Mouse (Mus musculus) forebrain, embryonic 12.5 days (tissue): ENCODE data around the gene Agap1. TPM values are rescaled to one million over a fixed set of nuclear protein-coding genes. Genes with fewer than 3 reads are reported as not detected.

Experiments used
- ATAC-seq: fragments of 200-750 bp; cut with Nextera tagmentation; 2 replicates; pipeline ENCODE4 v1.8.0; 2017; ENCODE audit warnings: moderate TSS enrichment; ENCODE audit not compliant: low FRiP score
- H3K27ac ChIP-seq: fragments of 300-500 bp; sonication (generic); 2 replicates; pipeline ENCODE4 v1.5.1; 2016; ENCODE audit warnings: mild to moderate bottlenecking
- H3K27me3 ChIP-seq: fragments of 300-500 bp; sonication (generic); 2 replicates; pipeline ENCODE4 v1.6.1; 2016; ENCODE audit warnings: mild to moderate bottlenecking
- H3K36me3 ChIP-seq: fragments of 300-500 bp; sonication (generic); replicated peaks from 2 replicates; pipeline ENCODE4 v1.6.1; 2016; ENCODE audit warnings: mild to moderate bottlenecking
- H3K4me1 ChIP-seq: fragments of 300-500 bp; sonication (generic); 2 replicates; pipeline ENCODE4 v1.6.1; 2016
- H3K4me2 ChIP-seq: fragments of 300-500 bp; sonication (generic); 2 replicates; pipeline ENCODE4 v1.6.1; 2016; ENCODE audit warnings: mild to moderate bottlenecking, moderate library complexity
- H3K4me3 ChIP-seq: fragments of 300-500 bp; sonication (generic); replicated peaks from 2 replicates; pipeline ENCODE4 v1.5.1; 2016; ENCODE audit warnings: mild to moderate bottlenecking
- H3K9ac ChIP-seq: fragments of 300-500 bp; sonication (generic); 2 replicates; pipeline ENCODE4 v1.6.1; 2016; ENCODE audit warnings: mild to moderate bottlenecking
- H3K9me3 ChIP-seq: fragments of 300-500 bp; sonication (generic); 2 replicates; pipeline ENCODE4 v1.6.1; 2016
- WGBS: fragments of 180-500 bp; shearing (Covaris S2); methylation state at CpG from one replicate; pipeline ENCODE4 v1.1.7; 2016; 5-methylcytosine and 5-hydroxymethylcytosine counted together
- polyA plus RNA-seq: library from polyadenylated mRNA; unstranded; fragments of >200 nt; fragmentation: Nextera tagmentation; extraction: Ambion mirVana; gene quantifications from 2 replicates; pipeline ENCODE4 v1.2.1, GENCODE M21; 2016

The Agap1 gene
- polyA plus RNA-seq, 1 experiment from 2014 or later, result 49.9 TPM

GRCm38 (mm10) chr1:89786793-89787192 lies 332.2 kb downstream of the Agap1 start:
- H3K36me3 ChIP-seq, result peaks cover 18% of the 10 kb centered on the region
- H3K4me1 ChIP-seq, result peaks cover 36% of the 10 kb centered on the region
- no peaks in the 10 kb centered on the region for H3K9me3 ChIP-seq
- WGBS, result 93% methylated on average over 6 of the region's 6 CpGs
- no peak overlapping the region for H3K27ac ChIP-seq
- no peak overlapping the region for H3K4me3 ChIP-seq
- no peak for ATAC-seq
- no peak overlapping the region for H3K4me2 ChIP-seq
- no peak overlapping the region for H3K9ac ChIP-seq
- H3K27me3 ChIP-seq, result peaks cover 15% of the 10 kb centered on the region; the same call in 1 of the 2 replicates

- H3K9me3 ChIP-seq, result no peaks in the 10 kb centered on the region
- no peak overlapping the region for H3K4me2 ChIP-seq
- H3K4me3 ChIP-seq, result no peak overlapping the region
- H3K27ac ChIP-seq, result no peak overlapping the region
- peaks cover 14% of the 10 kb centered on the region for H3K4me1 ChIP-seq
- no peak overlapping the region for H3K9ac ChIP-seq
- WGBS, result 48% methylated on average over 14 of the region's 14 CpGs
- H3K36me3 ChIP-seq, result peaks cover 15% of the 10 kb centered on the region; the same call in 1 of the 2 replicates
- 0 out of 2 replicates have a peak, but pooled peaks cover 4% of the 10 kb centered on the region for H3K27me3 ChIP-seq
- ATAC-seq, result peak; percentile 30; the same call in 1 of the 2 replicates
These were observed 344.1 kb downstream of the Agap1 start for GRCm38 (mm10) chr1:89798724-89799123.

GRCm38 (mm10) chr1:89801506-89801905 lies 346.9 kb downstream of the Agap1 start:
- Histone ChIP-seq H3K9ac (no peak overlapping the region), H3K4me1 (peaks cover 14% of the 10 kb centered on the region), H3K4me3 (no peak overlapping the region), H3K27ac (no peak overlapping the region), H3K9me3 (no peaks in the 10 kb centered on the region), H3K4me2 (no peak overlapping the region), H3K27me3 (0 out of 2 replicates have a peak, but pooled peaks cover 4% of the 10 kb centered on the region), H3K36me3 (peaks cover 3% of the 10 kb centered on the region; the same call in 1 of the 2 replicates)
- no peak for ATAC-seq
- WGBS, result 80% methylated on average over 5 of the region's 5 CpGs

GRCm38 (mm10) chr1:89804981-89805380 lies 350.4 kb downstream of the Agap1 start:
- Histone ChIP-seq H3K27me3 (0 out of 2 replicates have a peak, but pooled peaks cover 4% of the 10 kb centered on the region), H3K4me2 (no peak overlapping the region), H3K36me3 (no peaks in the 10 kb centered on the region), H3K27ac (no peak overlapping the region), H3K4me1 (no peaks in the 10 kb centered on the region), H3K9ac (no peak overlapping the region), H3K9me3 (no peaks in the 10 kb centered on the region), H3K4me3 (no peak overlapping the region)
- ATAC-seq, result no peak
- WGBS, result 93% methylated on average over 7 of the region's 7 CpGs

GRCm38 (mm10) chr1:89812816-89813215 lies 358.2 kb downstream of the Agap1 start:
- H3K27ac ChIP-seq, result no peak overlapping the region
- H3K4me1 ChIP-seq, result peaks cover 12% of the 10 kb centered on the region
- no peak for ATAC-seq
- H3K4me2 ChIP-seq, result no peak overlapping the region
- no peaks in the 10 kb centered on the region for H3K36me3 ChIP-seq
- no peak overlapping the region for H3K9ac ChIP-seq
- H3K4me3 ChIP-seq, result no peak overlapping the region
- H3K27me3 ChIP-seq, result peaks cover 3% of the 10 kb centered on the region; the same call in 1 of the 2 replicates
- 95% methylated on average over 8 of the region's 8 CpGs for WGBS
- H3K9me3 ChIP-seq, result no peaks in the 10 kb centered on the region

- Histone ChIP-seq H3K9ac (no peak overlapping the region), H3K4me2 (no peak overlapping the region), H3K4me3 (no peak overlapping the region), H3K4me1 (peaks cover 24% of the 10 kb centered on the region), H3K36me3 (no peaks in the 10 kb centered on the region), H3K27ac (no peak overlapping the region), H3K27me3 (peaks cover 18% of the 10 kb centered on the region), H3K9me3 (no peaks in the 10 kb centered on the region)
- 51% methylated on average over 14 of the region's 14 CpGs for WGBS
- ATAC-seq, result no peak
These were observed 362.0 kb downstream of the Agap1 start for GRCm38 (mm10) chr1:89816487-89817206.

- Histone ChIP-seq H3K27me3 (peaks cover 57% of the 10 kb centered on the region), H3K4me2 (no peak overlapping the region), H3K36me3 (no peaks in the 10 kb centered on the region), H3K4me3 (no peak overlapping the region), H3K9me3 (no peaks in the 10 kb centered on the region), H3K4me1 (peaks cover 37% of the 10 kb centered on the region), H3K9ac (no peak overlapping the region), H3K27ac (no peak overlapping the region)
- no peak for ATAC-seq
- whole genome bisulfite sequencing, result 86% methylated on average over 4 of the region's 4 CpGs
These were observed 367.2 kb downstream of the Agap1 start for GRCm38 (mm10) chr1:89821822-89822221.

GRCm38 (mm10) chr1:89822431-89822830 lies 367.8 kb downstream of the Agap1 start:
- no peak overlapping the region for H3K4me3 ChIP-seq
- no peaks in the 10 kb centered on the region for H3K36me3 ChIP-seq
- 87% methylated on average over 3 of the region's 3 CpGs for WGBS
- H3K27ac ChIP-seq, result no peak overlapping the region
- H3K27me3 ChIP-seq, result peaks cover 62% of the 10 kb centered on the region
- H3K9me3 ChIP-seq, result no peaks in the 10 kb centered on the region
- H3K4me2 ChIP-seq, result no peak overlapping the region
- H3K4me1 ChIP-seq, result peaks cover 33% of the 10 kb centered on the region
- ATAC-seq, result no peak
- no peak overlapping the region for H3K9ac ChIP-seq

GRCm38 (mm10) chr1:89823036-89823435 lies 368.4 kb downstream of the Agap1 start:
- H3K27ac ChIP-seq, result no peak overlapping the region
- H3K4me2 ChIP-seq, result no peak overlapping the region
- no peak overlapping the region for H3K9ac ChIP-seq
- 91% methylated on average over 7 of the region's 7 CpGs for WGBS
- ATAC-seq, result no peak
- H3K36me3 ChIP-seq, result no peaks in the 10 kb centered on the region
- no peaks in the 10 kb centered on the region for H3K9me3 ChIP-seq
- peaks cover 62% of the 10 kb centered on the region for H3K27me3 ChIP-seq
- no peak overlapping the region for H3K4me3 ChIP-seq
- H3K4me1 ChIP-seq, result peaks cover 30% of the 10 kb centered on the region

GRCm38 (mm10) chr1:89827051-89827450 lies 372.4 kb downstream of the Agap1 start:
- H3K27ac ChIP-seq, result no peak overlapping the region
- peaks cover 19% of the 10 kb centered on the region for H3K4me1 ChIP-seq
- H3K9me3 ChIP-seq, result no peaks in the 10 kb centered on the region
- WGBS, result 64% methylated on average over 3 of the region's 3 CpGs
- H3K9ac ChIP-seq, result no peak overlapping the region
- H3K36me3 ChIP-seq, result no peaks in the 10 kb centered on the region
- no peak overlapping the region for H3K4me3 ChIP-seq
- H3K27me3 ChIP-seq, result peaks cover 64% of the 10 kb centered on the region
- no peak for ATAC-seq
- no peak overlapping the region for H3K4me2 ChIP-seq

GRCm38 (mm10) chr1:89831095-89831494 lies 376.5 kb downstream of the Agap1 start:
- ATAC-seq, result no peak
- WGBS, result 91% methylated on average over 1 of the region's 1 CpGs
- no peak overlapping the region for H3K4me2 ChIP-seq
- no peak overlapping the region for H3K27ac ChIP-seq
- no peaks in the 10 kb centered on the region for H3K9me3 ChIP-seq
- no peaks in the 10 kb centered on the region for H3K4me1 ChIP-seq
- peaks cover 6% of the 10 kb centered on the region for H3K36me3 ChIP-seq
- H3K9ac ChIP-seq, result no peak overlapping the region
- H3K27me3 ChIP-seq, result peaks cover 40% of the 10 kb centered on the region
- H3K4me3 ChIP-seq, result no peak overlapping the region

- no peak for ATAC-seq
- Histone ChIP-seq H3K4me2 (no peak overlapping the region), H3K4me1 (peaks cover 36% of the 10 kb centered on the region), H3K27me3 (peaks cover 62% of the 10 kb centered on the region), H3K9ac (no peak overlapping the region), H3K4me3 (no peak overlapping the region), H3K27ac (no peak overlapping the region), H3K36me3 (peaks cover 19% of the 10 kb centered on the region), H3K9me3 (no peaks in the 10 kb centered on the region)
- WGBS, result 78% methylated on average over 9 of the region's 9 CpGs
These were observed 389.5 kb downstream of the Agap1 start for GRCm38 (mm10) chr1:89844064-89844463.

- Histone ChIP-seq H3K27ac (no peak overlapping the region), H3K36me3 (peaks cover 15% of the 10 kb centered on the region), H3K4me3 (no peak overlapping the region), H3K9ac (no peak overlapping the region), H3K27me3 (peaks cover 67% of the 10 kb centered on the region), H3K9me3 (no peaks in the 10 kb centered on the region), H3K4me2 (no peak overlapping the region), H3K4me1 (peaks cover 49% of the 10 kb centered on the region)
- no peak for ATAC-seq
- WGBS, result 83% methylated on average over 4 of the region's 4 CpGs
These were observed 390.9 kb downstream of the Agap1 start for GRCm38 (mm10) chr1:89845487-89845886.
